Mouse (Mus musculus): Measurements from ENCODE around the gene Dtnb.

DNA sequence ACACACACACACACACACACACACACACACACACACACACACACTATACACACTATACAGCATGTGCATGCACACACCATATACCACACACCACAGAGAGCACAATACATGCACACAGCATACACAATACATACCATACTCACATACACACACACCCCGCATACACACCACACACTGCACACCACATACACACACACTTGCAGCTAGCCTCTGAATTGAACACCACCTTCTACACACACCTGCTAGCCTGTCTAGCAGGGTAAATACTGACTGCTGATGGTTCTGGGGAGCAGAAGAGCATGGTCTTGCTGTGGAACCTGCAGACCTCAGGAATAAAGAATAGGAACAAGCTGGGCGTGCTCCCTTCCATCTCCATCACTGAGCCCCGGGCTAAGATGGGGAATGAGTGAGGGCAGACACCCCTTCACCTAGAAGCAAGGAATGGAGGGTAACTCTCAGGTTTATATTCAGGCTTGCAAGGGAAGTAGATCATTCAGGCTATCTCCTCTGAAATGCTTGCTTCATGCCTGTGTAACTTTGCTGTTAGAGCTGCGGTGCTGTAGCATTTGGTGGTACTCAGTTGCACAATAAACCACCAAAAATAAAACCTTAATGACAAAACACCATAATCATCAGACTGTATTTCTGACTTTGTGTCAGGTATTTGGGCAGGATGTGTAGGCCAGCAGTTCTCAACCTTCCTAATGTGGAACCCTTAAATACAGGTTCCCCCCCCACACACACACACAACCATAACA is 87.6 kb downstream of the Dtnb start:
- TF ChIP-seq CTCF (IDR thresholded peaks at IDR 0.05; ENCODE audit: low read depth): no peak
- TF ChIP-seq EP300 (optimal IDR thresholded peaks at IDR 0.05): no peak

All from stomach, postnatal 0 days (tissue).